Mouse (Mus musculus) neural tube, embryonic 14.5 days (tissue): Measurements from ENCODE around the gene Ccdc151. TPM values are rescaled to one million over a fixed set of nuclear protein-coding genes. Genes with fewer than 3 reads are reported as not detected.

ENCODE experiments used
- ATAC-seq: fragments of 200-750 bp; cut with Nextera tagmentation; 2 replicates; pipeline ENCODE4 v1.8.0; 2017; ENCODE audit warnings: low read depth, mild to moderate bottlenecking, moderate TSS enrichment, moderate library complexity
- H3K27ac ChIP-seq: fragments of 300-500 bp; sonication (generic); 2 replicates; pipeline ENCODE4 v1.5.1; 2014; ENCODE audit warnings: low read depth, mild to moderate bottlenecking, control low read depth, low read length, moderate library complexity, mixed read lengths
- H3K27me3 ChIP-seq: fragments of 300-500 bp; sonication (generic); 2 replicates; pipeline ENCODE4 v1.6.1; 2014; ENCODE audit warnings: low read length; ENCODE audit not compliant: control insufficient read depth, insufficient read depth
- H3K36me3 ChIP-seq: fragments of 300-500 bp; sonication (generic); 2 replicates; pipeline ENCODE4 v1.6.1; 2014; ENCODE audit warnings: low read length, mixed read lengths; ENCODE audit not compliant: control insufficient read depth, insufficient read depth
- H3K4me1 ChIP-seq: fragments of 300-500 bp; sonication (generic); 2 replicates; pipeline ENCODE4 v1.6.1; 2014; ENCODE audit warnings: low read length; ENCODE audit not compliant: control insufficient read depth, insufficient read depth
- H3K4me2 ChIP-seq: fragments of 300-500 bp; sonication (generic); 2 replicates; pipeline ENCODE4 v1.6.1; 2014; ENCODE audit warnings: mild to moderate bottlenecking, low read depth, low read length, control low read depth
- H3K4me3 ChIP-seq: fragments of 300-500 bp; sonication (generic); 2 replicates; pipeline ENCODE4 v1.5.1; 2014; ENCODE audit warnings: low read depth, low read length, control low read depth, mixed read lengths
- H3K9ac ChIP-seq: fragments of 300-500 bp; sonication (generic); replicated peaks from 2 replicates; pipeline ENCODE4 v1.6.1; 2014; ENCODE audit warnings: low read depth, mild to moderate bottlenecking, control low read depth, low read length, mixed read lengths
- H3K9me3 ChIP-seq: fragments of 300-500 bp; sonication (generic); 2 replicates; pipeline ENCODE4 v1.6.1; 2016; ENCODE audit warnings: low read length; ENCODE audit not compliant: control insufficient read depth
- WGBS: fragments of 180-500 bp; shearing (Covaris S2); extraction: QIAGEN DNeasy Blood & Tissue Kit; methylation state at CpG from one replicate; pipeline ENCODE4 v1.1.7; 2014; 5-methylcytosine and 5-hydroxymethylcytosine counted together
- polyA plus RNA-seq: library from polyadenylated mRNA; unstranded; fragments of >200 nt; fragmentation: Nextera tagmentation; extraction: Ambion mirVana; gene quantifications from 2 replicates; pipeline ENCODE4 v1.2.1, GENCODE M21; 2014

Gene Ccdc151
- polyA plus RNA-seq, 1 experiment from 2014 or later = 5.4 TPM

- Histone ChIP-seq H3K9ac (no peak overlapping the region), H3K4me2 (peak overlapping the region; percentile 74; the same call in 1 of the 2 replicates), H3K9me3 (no peaks in the 10 kb centered on the region), H3K4me1 (peaks cover 21% of the 10 kb centered on the region), H3K36me3 (peaks cover 26% of the 10 kb centered on the region), H3K27ac (no peak overlapping the region), H3K4me3 (no peak overlapping the region), H3K27me3 (no peaks in the 10 kb centered on the region)
- whole genome bisulfite sequencing = 91% methylated on average over 12 of the region's 12 CpGs
- ATAC-seq = no peak
These were observed 2.1 kb upstream of the Ccdc151 start for GRCm38 (mm10) chr9:22004546-22004945.

GRCm38 (mm10) chr9:22003163-22003554, 725 bp upstream of the Ccdc151 start:
- peak overlapping the region; percentile 66 for H3K27ac ChIP-seq
- peak overlapping the region; percentile 74 for H3K4me2 ChIP-seq
- H3K9ac ChIP-seq = peak overlapping the region; percentile 60
- peak; percentile 26 for ATAC-seq
- H3K4me3 ChIP-seq = peak overlapping the region; percentile 62
- no peaks in the 10 kb centered on the region for H3K27me3 ChIP-seq
- H3K9me3 ChIP-seq = no peaks in the 10 kb centered on the region
- H3K36me3 ChIP-seq = peaks cover 18% of the 10 kb centered on the region
- WGBS = under 1% methylated on average over 18 of the region's 18 CpGs
- H3K4me1 ChIP-seq = peaks cover 21% of the 10 kb centered on the region

- H3K4me1 ChIP-seq = peaks cover 21% of the 10 kb centered on the region
- no peaks in the 10 kb centered on the region for H3K9me3 ChIP-seq
- 86% methylated on average over 4 of the region's 4 CpGs for WGBS
- H3K27ac ChIP-seq = no peak overlapping the region
- ATAC-seq = no peak
- peak overlapping the region; percentile 57 for H3K4me2 ChIP-seq
- H3K4me3 ChIP-seq = no peak overlapping the region
- no peaks in the 10 kb centered on the region for H3K27me3 ChIP-seq
- peaks cover 10% of the 10 kb centered on the region; the same call in 1 of the 2 replicates for H3K36me3 ChIP-seq
- no peak overlapping the region for H3K9ac ChIP-seq
These were observed 801 bp downstream of the Ccdc151 start for GRCm38 (mm10) chr9:22001633-22002032.

GRCm38 (mm10) chr9:22000296-22000695, 2.1 kb downstream of the Ccdc151 start:
- 91% methylated on average over 6 of the region's 6 CpGs for WGBS
- H3K4me3 ChIP-seq = no peak overlapping the region
- peaks cover 21% of the 10 kb centered on the region for H3K4me1 ChIP-seq
- H3K27me3 ChIP-seq = no peaks in the 10 kb centered on the region
- no peaks in the 10 kb centered on the region for H3K9me3 ChIP-seq
- H3K27ac ChIP-seq = no peak overlapping the region
- no peak overlapping the region for H3K9ac ChIP-seq
- no peak overlapping the region for H3K4me2 ChIP-seq
- 0 out of 2 replicates have a peak, but pooled peaks cover 5% of the 10 kb centered on the region for H3K36me3 ChIP-seq
- ATAC-seq = no peak

- no peaks in the 10 kb centered on the region for H3K36me3 ChIP-seq
- no peaks in the 10 kb centered on the region for H3K4me1 ChIP-seq
- WGBS = 87% methylated on average over 3 of the region's 3 CpGs
- no peak overlapping the region for H3K4me2 ChIP-seq
- no peak for ATAC-seq
- peaks cover 2% of the 10 kb centered on the region for H3K27me3 ChIP-seq
- H3K4me3 ChIP-seq = no peak overlapping the region
- no peak overlapping the region for H3K9ac ChIP-seq
- no peak overlapping the region for H3K27ac ChIP-seq
- no peaks in the 10 kb centered on the region for H3K9me3 ChIP-seq
These were observed 6.1 kb downstream of the Ccdc151 start for GRCm38 (mm10) chr9:21996178-21996867.

- H3K9ac ChIP-seq = no peak overlapping the region
- peaks cover 14% of the 10 kb centered on the region for H3K4me1 ChIP-seq
- no peak for ATAC-seq
- H3K27me3 ChIP-seq = peaks cover 26% of the 10 kb centered on the region
- no peak overlapping the region for H3K4me3 ChIP-seq
- H3K27ac ChIP-seq = no peak overlapping the region
- H3K36me3 ChIP-seq = no peaks in the 10 kb centered on the region
- WGBS = 79% methylated on average over 4 of the region's 4 CpGs
- H3K4me2 ChIP-seq = no peak overlapping the region
- no peaks in the 10 kb centered on the region for H3K9me3 ChIP-seq
These were observed 10.2 kb downstream of the Ccdc151 start for GRCm38 (mm10) chr9:21992227-21992626.

- Histone ChIP-seq H3K4me3 (peak within 1 kb of the TSS; percentile 27), H3K27me3 (peaks cover 28% of the 10 kb centered on the region), H3K4me2 (peak within 1 kb of the TSS; percentile 51), H3K36me3 (no peaks in the 10 kb centered on the region), H3K27ac (no peak within 1 kb of the TSS), H3K9ac (0 out of 2 replicates have a peak within 1 kb of the TSS, but pooled peaks have one; percentile 21), H3K9me3 (no peaks in the 10 kb centered on the region), H3K4me1 (peaks cover 14% of the 10 kb centered on the region)
- peak; percentile 41; the same call in 1 of the 2 replicates for ATAC-seq
- WGBS = under 1% methylated on average over 42 of the region's 42 CpGs
These were observed 13.0 kb downstream of the Ccdc151 start, which contains the start of gene Rgl3 for GRCm38 (mm10) chr9:21989230-21990110. TSS of gene Rgl3 (minus strand) at chr9:21989446.

GRCm38 (mm10) chr9:21988421-21989101, 13.9 kb downstream of the Ccdc151 start:
- no peaks in the 10 kb centered on the region for H3K9me3 ChIP-seq
- H3K4me1 ChIP-seq = peaks cover 14% of the 10 kb centered on the region
- H3K4me3 ChIP-seq = peak overlapping the region; percentile 27
- no peak overlapping the region for H3K27ac ChIP-seq
- ATAC-seq = peak; percentile 44; the same call in 1 of the 2 replicates
- peaks cover 28% of the 10 kb centered on the region for H3K27me3 ChIP-seq
- whole genome bisulfite sequencing = 1% methylated on average over 32 of the region's 32 CpGs
- H3K36me3 ChIP-seq = no peaks in the 10 kb centered on the region
- H3K4me2 ChIP-seq = peak overlapping the region; percentile 51
- H3K9ac ChIP-seq = no peak overlapping the region
